Mouse (Mus musculus) mouse embryonic stem cell (cell line): ENCODE measurements around the gene Olfr1080.
"Not testable (repeated sequence)": the region's sequence is repeated elsewhere in the genome, so short reads cannot be mapped to it uniquely, and the experiment has no call there.

Experiments used
- in situ Hi-C, 2 experiments: fragments of 300-500 bp; cut with MboI; formaldehyde crosslinking; loops; 1 replicate in 1 of 2; 3 replicates in 1 of 2; pipeline ENCODE4 v1.14.3; 2019 to 2020; ENCODE audit warnings: low sequenced_read_pairs in 2 of 2, low pct_unique_long_range_greater_than_20kb in 1 of 2, mixed read lengths in 1 of 2; ENCODE audit not compliant: unreplicated experiment in 1 of 2

The Olfr1080 gene

GRCm38 (mm10) chr2:86558135-86558534 is at the start of gene Olfr1080:
Gene Olfr1080, minus strand, starts transcription at chr2:86558235.
- in situ Hi-C loops: not testable (repeated sequence)

- in situ Hi-C loops: not testable (repeated sequence)
Measured at GRCm38 (mm10) chr2:86598866-86599265, 40.8 kb upstream of the Olfr1080 start, which contains the start of gene Olfr1082. Gene Olfr1082, minus strand, starts transcription at chr2:86598966.

- in situ Hi-C loops: no loop called here
Measured at GRCm38 (mm10) chr2:86542380-86542779, 15.7 kb downstream of the Olfr1080 start, which contains the start of gene Olfr1079. Gene Olfr1079, minus strand, starts transcription at chr2:86542480.

GRCm38 (mm10) chr2:86530991-86531390 is 27.0 kb downstream of the Olfr1080 start:
- in situ Hi-C loops: no loop called here

- in situ Hi-C loops: no loop called here
Measured at GRCm38 (mm10) chr2:86508161-86508560, 49.9 kb downstream of the Olfr1080 start, which contains the start of gene Olfr1076. Gene Olfr1076, plus strand, starts transcription at chr2:86508461.
